Mouse (Mus musculus) cortical plate, adult 2 months (tissue): ENCODE measurements at regions not wholly inside any gene's neighbourhood (a gene's known extent, or its start where the extent isn't known, plus 50 kb on each side); places are given as distances from the start of the nearest gene placed in this dataset.

Experiments used
- H3K27ac ChIP-seq: fragments of 200-500 bp; 2 replicates; pipeline ENCODE4 v1.5.1; 2012; ENCODE audit warnings: low read length, control low read depth, inconsistent platforms; ENCODE audit not compliant: insufficient read depth
- H3K4me1 ChIP-seq: fragments of 200-500 bp; 2 replicates; pipeline ENCODE4 v1.6.1; 2011; ENCODE audit warnings: low read length; ENCODE audit not compliant: control insufficient read depth, insufficient read depth
- H3K4me3 ChIP-seq: fragments of 200-500 bp; 2 replicates; pipeline ENCODE4 v1.5.1; 2011; ENCODE audit warnings: mild to moderate bottlenecking, low read length, control low read depth; ENCODE audit not compliant: insufficient read depth
- CTCF ChIP-seq: fragments of 200-500 bp; IDR thresholded peaks from 2 replicates; pipeline ENCODE4 v1.5.1; 2011; ENCODE audit warnings: mild to moderate bottlenecking, control low read depth, low read length; ENCODE audit not compliant: insufficient read depth; ENCODE audit errors: extremely low read depth
- POLR2A ChIP-seq: fragments of 200-500 bp; IDR thresholded peaks from 2 replicates; pipeline ENCODE4 v1.6.1; 2011; ENCODE audit warnings: mild to moderate bottlenecking, low read length, control low read depth; ENCODE audit not compliant: insufficient read depth; ENCODE audit errors: extremely low read depth

GRCm38 (mm10) chr1:185822241-185822640, 294.9 kb downstream of the Lyplal1 start:
- H3K4me3 ChIP-seq, result no peak overlapping the region
- TF ChIP-seq POLR2A, result no peak
- TF ChIP-seq CTCF, result no peak
- no peaks in the 10 kb centered on the region for H3K4me1 ChIP-seq
- H3K27ac ChIP-seq, result no peak overlapping the region

- no peak for TF ChIP-seq POLR2A
- no peak for TF ChIP-seq CTCF
- Histone ChIP-seq H3K4me3 (no peak overlapping the region), H3K27ac (no peak overlapping the region), H3K4me1 (no peaks in the 10 kb centered on the region)
Observed at GRCm38 (mm10) chr1:185823226-185823625, 293.9 kb downstream of the Lyplal1 start.

GRCm38 (mm10) chr1:185823956-185824355, 293.2 kb downstream of the Lyplal1 start:
- TF ChIP-seq POLR2A (no peak), CTCF (no peak)
- H3K27ac ChIP-seq, result no peak overlapping the region
- no peak overlapping the region for H3K4me3 ChIP-seq
- H3K4me1 ChIP-seq, result no peaks in the 10 kb centered on the region

GRCm38 (mm10) chr1:185827986-185828385, 289.1 kb downstream of the Lyplal1 start:
- no peak overlapping the region for H3K27ac ChIP-seq
- no peak overlapping the region for H3K4me3 ChIP-seq
- TF ChIP-seq POLR2A, result no peak
- TF ChIP-seq CTCF, result no peak
- H3K4me1 ChIP-seq, result no peaks in the 10 kb centered on the region

- Histone ChIP-seq H3K4me1 (no peaks in the 10 kb centered on the region), H3K27ac (no peak overlapping the region), H3K4me3 (no peak overlapping the region)
- no peak for TF ChIP-seq CTCF
- TF ChIP-seq POLR2A, result no peak
Observed at GRCm38 (mm10) chr1:185828486-185828885, 288.6 kb downstream of the Lyplal1 start.

- Histone ChIP-seq H3K27ac (no peak overlapping the region), H3K4me3 (no peak overlapping the region), H3K4me1 (no peaks in the 10 kb centered on the region)
- TF ChIP-seq POLR2A (no peak), CTCF (no peak)
Observed at GRCm38 (mm10) chr1:185832059-185832458, 285.1 kb downstream of the Lyplal1 start.

GRCm38 (mm10) chr1:185834171-185834570, 282.9 kb downstream of the Lyplal1 start:
- no peak for TF ChIP-seq CTCF
- no peak for TF ChIP-seq POLR2A
- no peaks in the 10 kb centered on the region for H3K4me1 ChIP-seq
- no peak overlapping the region for H3K27ac ChIP-seq

GRCm38 (mm10) chr1:185836632-185837281, 280.4 kb downstream of the Lyplal1 start:
- TF ChIP-seq POLR2A (no peak), CTCF (no peak)
- no peak overlapping the region for H3K4me3 ChIP-seq
- no peak overlapping the region for H3K27ac ChIP-seq
- no peaks in the 10 kb centered on the region; the same call in 1 of the 2 replicates for H3K4me1 ChIP-seq

More at GRCm38 (mm10) chr1:185834171-185834570, 282.9 kb downstream of the Lyplal1 start:
- no peak overlapping the region for H3K4me3 ChIP-seq

GRCm38 (mm10) chr1:185842481-185842880, 274.6 kb downstream of the Lyplal1 start:
- no peak overlapping the region for H3K4me3 ChIP-seq
- no peak overlapping the region for H3K27ac ChIP-seq
- H3K4me1 ChIP-seq, result peaks cover 3% of the 10 kb centered on the region
- TF ChIP-seq CTCF (no peak), POLR2A (no peak)

- H3K4me1 ChIP-seq, result no peaks in the 10 kb centered on the region
- TF ChIP-seq CTCF (no peak), POLR2A (no peak)
- H3K27ac ChIP-seq, result no peak overlapping the region
- H3K4me3 ChIP-seq, result no peak overlapping the region
Observed at GRCm38 (mm10) chr1:185847161-185847560, 269.9 kb downstream of the Lyplal1 start.

- H3K4me3 ChIP-seq, result no peak overlapping the region
- H3K4me1 ChIP-seq, result no peaks in the 10 kb centered on the region
- no peak for TF ChIP-seq POLR2A
- TF ChIP-seq CTCF, result no peak
- H3K27ac ChIP-seq, result no peak overlapping the region
Observed at GRCm38 (mm10) chr1:185850590-185850989, 266.5 kb downstream of the Lyplal1 start.
